Mouse (Mus musculus) limb, embryonic 11.5 days (tissue): ENCODE results near the gene Zfyve27. TPM values are rescaled to one million over a fixed set of nuclear protein-coding genes. Genes with fewer than 3 reads are reported as not detected.

Source experiments
- ATAC-seq: fragments of 200-750 bp; cut with Nextera tagmentation; 2 replicates; pipeline ENCODE4 v1.8.0; 2017; ENCODE audit warnings: low read depth; ENCODE audit not compliant: insufficient number of reproducible peaks, low FRiP score, low TSS enrichment
- DNase-seq: peaks from one replicate; pipeline ENCODE4 v3.0.0-alpha.2; 2015; ENCODE audit warnings: low spot score
- H3K27ac ChIP-seq: fragments of 300-500 bp; sonication (generic); replicated peaks from 2 replicates; pipeline ENCODE4 v1.5.1; 2014; ENCODE audit warnings: low read depth, mild to moderate bottlenecking, low read length
- H3K27me3 ChIP-seq: fragments of 300-500 bp; sonication (generic); 2 replicates; pipeline ENCODE4 v1.6.1; 2014; ENCODE audit warnings: mild to moderate bottlenecking, low read length, mixed read lengths; ENCODE audit not compliant: control insufficient read depth, insufficient read depth
- H3K36me3 ChIP-seq: fragments of 300-500 bp; sonication (generic); 2 replicates; pipeline ENCODE4 v1.6.1; 2014; ENCODE audit warnings: mild to moderate bottlenecking, low read length, moderate library complexity, mixed read lengths; ENCODE audit not compliant: control insufficient read depth, insufficient read depth
- H3K4me1 ChIP-seq: fragments of 300-500 bp; sonication (generic); 2 replicates; pipeline ENCODE4 v1.6.1; 2014; ENCODE audit warnings: low read length, mixed read lengths; ENCODE audit not compliant: control insufficient read depth, insufficient read depth
- H3K4me2 ChIP-seq: fragments of 300-500 bp; sonication (generic); 2 replicates; pipeline ENCODE4 v1.6.1; 2014; ENCODE audit warnings: low read depth, mild to moderate bottlenecking, moderate library complexity; ENCODE audit not compliant: severe bottlenecking
- H3K4me3 ChIP-seq: fragments of 300-500 bp; sonication (generic); 2 replicates; pipeline ENCODE4 v1.5.1; 2014; ENCODE audit warnings: low read depth, low read length
- H3K9ac ChIP-seq: fragments of 300-500 bp; sonication (generic); 2 replicates; pipeline ENCODE4 v1.6.1; 2014; ENCODE audit warnings: mild to moderate bottlenecking, low read length
- H3K9me3 ChIP-seq: fragments of 300-500 bp; sonication (generic); 2 replicates; pipeline ENCODE4 v1.6.1; 2016; ENCODE audit warnings: low read length; ENCODE audit not compliant: control insufficient read depth
- WGBS: fragments of 180-500 bp; shearing (Covaris S2); extraction: QIAGEN DNeasy Blood & Tissue Kit; methylation state at CpG from one replicate; pipeline ENCODE4 v1.1.7; 2014; 5-methylcytosine and 5-hydroxymethylcytosine counted together
- polyA plus RNA-seq: library from polyadenylated mRNA; unstranded; fragments of >200 nt; fragmentation: Nextera tagmentation; extraction: Ambion mirVana; gene quantifications from 2 replicates; pipeline ENCODE4 v1.2.1, GENCODE M21; 2014

The Zfyve27 gene
- polyA plus RNA-seq, 1 experiment from 2014 or later: 11.7 TPM

- under 1% methylated on average over 60 of the region's 60 CpGs for WGBS
- no peaks in the 10 kb centered on the region for H3K36me3 ChIP-seq
- H3K9me3 ChIP-seq: no peaks in the 10 kb centered on the region
- peak within 1 kb of the TSS; percentile 45 for H3K4me2 ChIP-seq
- H3K27ac ChIP-seq: no peak within 1 kb of the TSS
- peaks cover 58% of the 10 kb centered on the region for H3K27me3 ChIP-seq
- ATAC-seq (no peak), DNase-seq (peak; percentile 51)
- H3K9ac ChIP-seq: no peak within 1 kb of the TSS
- peak within 1 kb of the TSS; percentile 16; the same call in 1 of the 2 replicates for H3K4me3 ChIP-seq
- H3K4me1 ChIP-seq: peaks cover 8% of the 10 kb centered on the region; the same call in 1 of the 2 replicates
These were observed 38.1 kb downstream of the Zfyve27 start, which contains the start of gene Sfrp5 for GRCm38 (mm10) chr19:42201696-42202381. Sfrp5 (minus strand) TSS chr19:42202252.

- H3K4me3 ChIP-seq: no peak overlapping the region
These were observed 38.7 kb downstream of the Zfyve27 start for GRCm38 (mm10) chr19:42202467-42202866.

GRCm38 (mm10) chr19:42204306-42204705 lies 40.6 kb downstream of the Zfyve27 start:
- no peak for ATAC-seq
- H3K27ac ChIP-seq: no peak overlapping the region
- peaks cover 45% of the 10 kb centered on the region for H3K27me3 ChIP-seq
- H3K4me2 ChIP-seq: no peak overlapping the region
- no peaks in the 10 kb centered on the region for H3K9me3 ChIP-seq
- H3K9ac ChIP-seq: no peak overlapping the region
- no peaks in the 10 kb centered on the region for H3K36me3 ChIP-seq
- H3K4me3 ChIP-seq: no peak overlapping the region
- DNase-seq: no peak
- 77% methylated on average over 4 of the region's 4 CpGs for WGBS
- peaks cover 8% of the 10 kb centered on the region; the same call in 1 of the 2 replicates for H3K4me1 ChIP-seq

More at GRCm38 (mm10) chr19:42202467-42202866, 38.7 kb downstream of the Zfyve27 start:
- ATAC-seq: no peak
- Histone ChIP-seq H3K4me2 (no peak overlapping the region), H3K27ac (no peak overlapping the region), H3K4me1 (peaks cover 8% of the 10 kb centered on the region; the same call in 1 of the 2 replicates), H3K36me3 (no peaks in the 10 kb centered on the region), H3K9me3 (no peaks in the 10 kb centered on the region), H3K27me3 (peaks cover 58% of the 10 kb centered on the region), H3K9ac (no peak overlapping the region)
- 41% methylated on average over 8 of the region's 8 CpGs for WGBS
- DNase-seq: peak; percentile 25

- ATAC-seq (no peak), DNase-seq (peak; percentile 55)
- Histone ChIP-seq H3K4me2 (no peak overlapping the region), H3K9me3 (no peaks in the 10 kb centered on the region), H3K27ac (no peak overlapping the region), H3K9ac (no peak overlapping the region), H3K4me1 (peaks cover 8% of the 10 kb centered on the region; the same call in 1 of the 2 replicates), H3K36me3 (no peaks in the 10 kb centered on the region), H3K4me3 (no peak overlapping the region), H3K27me3 (peaks cover 36% of the 10 kb centered on the region)
- WGBS: 30% methylated on average over 8 of the region's 8 CpGs
These were observed 41.5 kb downstream of the Zfyve27 start for GRCm38 (mm10) chr19:42205201-42205600.

GRCm38 (mm10) chr19:42209485-42209884 lies 45.7 kb downstream of the Zfyve27 start:
- H3K4me2 ChIP-seq: no peak overlapping the region
- no peaks in the 10 kb centered on the region for H3K9me3 ChIP-seq
- ATAC-seq: no peak
- 63% methylated on average over 7 of the region's 7 CpGs for WGBS
- no peaks in the 10 kb centered on the region for H3K4me1 ChIP-seq
- H3K9ac ChIP-seq: no peak overlapping the region
- no peaks in the 10 kb centered on the region; the same call in 1 of the 2 replicates for H3K27me3 ChIP-seq
- no peaks in the 10 kb centered on the region for H3K36me3 ChIP-seq
- no peak overlapping the region for H3K27ac ChIP-seq
- no peak for DNase-seq
- H3K4me3 ChIP-seq: no peak overlapping the region

- WGBS: 67% methylated on average over 6 of the region's 6 CpGs
- Histone ChIP-seq H3K4me1 (no peaks in the 10 kb centered on the region), H3K9ac (no peak overlapping the region), H3K27me3 (no peaks in the 10 kb centered on the region; the same call in 1 of the 2 replicates), H3K4me2 (no peak overlapping the region), H3K4me3 (no peak overlapping the region), H3K27ac (no peak overlapping the region), H3K9me3 (no peaks in the 10 kb centered on the region), H3K36me3 (no peaks in the 10 kb centered on the region)
- no peak for ATAC-seq
- no peak for DNase-seq
These were observed 46.2 kb downstream of the Zfyve27 start for GRCm38 (mm10) chr19:42209976-42210375.

- Histone ChIP-seq H3K27ac (no peak overlapping the region), H3K27me3 (no peaks in the 10 kb centered on the region; the same call in 1 of the 2 replicates), H3K4me3 (no peak overlapping the region), H3K9me3 (no peaks in the 10 kb centered on the region), H3K9ac (no peak overlapping the region), H3K36me3 (no peaks in the 10 kb centered on the region), H3K4me2 (no peak overlapping the region), H3K4me1 (no peaks in the 10 kb centered on the region)
- 38% methylated on average over 8 of the region's 8 CpGs for WGBS
- DNase-seq (no peak), ATAC-seq (no peak)
These were observed 48.2 kb downstream of the Zfyve27 start for GRCm38 (mm10) chr19:42211936-42212335.

GRCm38 (mm10) chr19:42214601-42215000 lies 50.9 kb downstream of the Zfyve27 start:
- Histone ChIP-seq H3K36me3 (no peaks in the 10 kb centered on the region), H3K9me3 (no peaks in the 10 kb centered on the region), H3K27ac (no peak overlapping the region), H3K27me3 (no peaks in the 10 kb centered on the region), H3K4me3 (no peak overlapping the region), H3K4me1 (no peaks in the 10 kb centered on the region), H3K4me2 (no peak overlapping the region), H3K9ac (no peak overlapping the region)
- 79% methylated on average over 2 of the region's 2 CpGs for whole genome bisulfite sequencing
- ATAC-seq (no peak), DNase-seq (no peak)
